In the genomic region with DNA sequence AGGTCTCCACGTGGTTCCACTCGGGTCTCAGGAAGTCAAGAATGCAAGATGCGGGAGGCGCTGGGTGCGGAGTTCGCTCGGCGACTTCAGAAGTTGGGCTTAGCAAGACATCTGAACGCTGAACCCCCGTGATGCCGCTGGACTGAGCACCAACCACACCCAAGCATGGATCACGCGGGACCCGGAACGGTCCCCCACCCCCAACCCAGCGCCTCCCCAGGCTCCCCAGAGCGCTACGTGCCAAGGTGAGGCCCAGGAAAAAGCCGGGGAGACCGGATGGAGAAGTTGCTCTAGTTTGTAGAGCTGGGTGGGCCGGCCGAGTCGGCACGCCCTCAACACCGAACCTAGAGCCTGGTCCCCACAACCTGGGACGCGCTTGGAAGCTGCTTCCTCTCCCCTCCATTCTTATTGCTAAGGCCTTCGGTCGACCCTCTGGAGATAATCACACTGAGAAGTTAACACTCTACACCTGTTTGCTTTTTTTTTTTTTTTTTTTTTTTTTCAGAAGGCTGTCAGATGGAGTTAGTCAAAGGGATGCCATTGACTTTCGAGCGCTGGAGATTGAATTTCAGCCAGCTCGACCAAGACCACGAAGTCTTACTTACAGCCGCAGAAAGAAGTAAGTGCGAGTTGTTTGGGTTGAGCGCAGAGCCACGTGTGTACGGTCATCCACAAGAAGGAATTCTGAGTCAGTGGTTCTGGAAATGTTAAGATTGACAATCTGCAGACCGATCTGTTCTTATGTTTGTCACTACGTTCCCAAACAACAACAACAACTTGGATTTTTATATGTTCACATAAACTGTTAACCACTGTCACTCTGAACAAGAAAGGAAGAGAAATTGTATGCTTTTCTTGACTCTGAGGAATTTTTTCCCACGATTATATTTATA, we compare ENCODE assay signal across 7 mouse cellular contexts. TPM values are rescaled to one million over a fixed set of nuclear protein-coding genes. Genes with fewer than 3 reads are reported as not detected.
DNase-seq lines count a peak whose midpoint lies in the region; ATAC-seq and TF ChIP-seq lines count a peak whose summit lies in the region.

Gene B3gnt2 (minus strand): TSS at position 627 of the 893 bp plus-strand sequence.

- peak within 1 kb of the TSS; percentile 73 for H3K27ac ChIP-seq in ES-Bruce4 (ENCODE audit: insufficient read depth, low read length)
- no peak within 1 kb of the TSS for H3K27ac ChIP-seq in forebrain, embryonic 11.5 days (ENCODE audit: low read depth, low read length)
- H3K27ac ChIP-seq in hindbrain, embryonic 10.5 days = peak within 1 kb of the TSS; percentile 81
- no peak within 1 kb of the TSS for H3K27ac ChIP-seq in limb, embryonic 13.5 days
- H3K27ac ChIP-seq in midbrain, embryonic 12.5 days (replicated peaks) = no peak within 1 kb of the TSS

- no peaks in the 10 kb centered on the region for H3K27me3 ChIP-seq in ES-Bruce4 (ENCODE audit: control insufficient read depth, insufficient read depth, low read length, poor library complexity, severe bottlenecking)
- peaks cover 45% of the 10 kb centered on the region for H3K27me3 ChIP-seq in forebrain, embryonic 11.5 days (ENCODE audit: control insufficient read depth, insufficient read depth, low read length)
- H3K27me3 ChIP-seq in hindbrain, embryonic 10.5 days (ENCODE audit: insufficient read depth, poor library complexity, severe bottlenecking) = peaks cover 83% of the 10 kb centered on the region
- H3K27me3 ChIP-seq in limb, embryonic 13.5 days = peaks cover 68% of the 10 kb centered on the region
- H3K27me3 ChIP-seq in midbrain, embryonic 12.5 days = peaks cover 71% of the 10 kb centered on the region

- peaks cover 5% of the 10 kb centered on the region for H3K4me1 ChIP-seq in ES-Bruce4 (ENCODE audit: control insufficient read depth, insufficient read depth, low read length)
- peaks cover 26% of the 10 kb centered on the region for H3K4me1 ChIP-seq in forebrain, embryonic 11.5 days (replicated peaks; ENCODE audit: control insufficient read depth, insufficient read depth, low read length)
- H3K4me1 ChIP-seq in hindbrain, embryonic 10.5 days (replicated peaks) = peaks cover 31% of the 10 kb centered on the region
- peaks cover 22% of the 10 kb centered on the region for H3K4me1 ChIP-seq in limb, embryonic 13.5 days
- H3K4me1 ChIP-seq in midbrain, embryonic 12.5 days = peaks cover 31% of the 10 kb centered on the region

- TF ChIP-seq CTCF in ES-Bruce4 (IDR thresholded peaks at IDR 0.05; ENCODE audit: low read depth, low read length) = no peak

- H3K9ac ChIP-seq in ES-Bruce4 (ENCODE audit: low read depth, poor library complexity, severe bottlenecking) = peak within 1 kb of the TSS; percentile 93
- peak within 1 kb of the TSS; percentile 65 for H3K9ac ChIP-seq in forebrain, embryonic 11.5 days (ENCODE audit: low read length)
- H3K9ac ChIP-seq in limb, embryonic 13.5 days = peak within 1 kb of the TSS; percentile 73
- peak within 1 kb of the TSS; percentile 62; the same call in 1 of the 2 replicates for H3K9ac ChIP-seq in midbrain, embryonic 12.5 days (replicated peaks)

- TF ChIP-seq POLR2A in ES-Bruce4 (IDR thresholded peaks at IDR 0.05; ENCODE audit: insufficient read depth, low read length) = no peak

- H3K36me3 ChIP-seq in ES-Bruce4 (ENCODE audit: control insufficient read depth, insufficient read depth, low read length, poor library complexity, severe bottlenecking) = no peaks in the 10 kb centered on the region
- no peaks in the 10 kb centered on the region for H3K36me3 ChIP-seq in forebrain, embryonic 11.5 days (ENCODE audit: control insufficient read depth, insufficient read depth, low read length)
- H3K36me3 ChIP-seq in hindbrain, embryonic 10.5 days = no peaks in the 10 kb centered on the region
- no peaks in the 10 kb centered on the region for H3K36me3 ChIP-seq in limb, embryonic 13.5 days
- no peaks in the 10 kb centered on the region for H3K36me3 ChIP-seq in midbrain, embryonic 12.5 days

- no peaks in the 10 kb centered on the region for H3K9me3 ChIP-seq in ES-Bruce4 (replicated peaks; ENCODE audit: control insufficient read depth, insufficient read depth, low read length, poor library complexity, severe bottlenecking)
- no peaks in the 10 kb centered on the region for H3K9me3 ChIP-seq in forebrain, embryonic 11.5 days (ENCODE audit: control insufficient read depth, low read length)
- H3K9me3 ChIP-seq in hindbrain, embryonic 10.5 days = no peaks in the 10 kb centered on the region
- no peaks in the 10 kb centered on the region for H3K9me3 ChIP-seq in limb, embryonic 13.5 days
- H3K9me3 ChIP-seq in midbrain, embryonic 12.5 days = no peaks in the 10 kb centered on the region

- H3K4me3 ChIP-seq in ES-Bruce4 (ENCODE audit: low read depth, low read length) = peak within 1 kb of the TSS; percentile 67
- H3K4me3 ChIP-seq in forebrain, embryonic 11.5 days (ENCODE audit: low read depth, low read length) = peak within 1 kb of the TSS; percentile 67
- peak within 1 kb of the TSS; percentile 76 for H3K4me3 ChIP-seq in hindbrain, embryonic 10.5 days
- H3K4me3 ChIP-seq in limb, embryonic 13.5 days = peak within 1 kb of the TSS; percentile 72
- peak within 1 kb of the TSS; percentile 72 for H3K4me3 ChIP-seq in midbrain, embryonic 12.5 days

- H3K4me2 ChIP-seq in forebrain, embryonic 11.5 days (ENCODE audit: low read depth, low read length, severe bottlenecking) = peak within 1 kb of the TSS; percentile 93
- H3K4me2 ChIP-seq in limb, embryonic 13.5 days (replicated peaks) = peak within 1 kb of the TSS; percentile 99
- H3K4me2 ChIP-seq in midbrain, embryonic 12.5 days (replicated peaks) = peak within 1 kb of the TSS; percentile 98

- peak; percentile 74 for DNase-seq in ZHBTc4 (ENCODE audit: low read depth, low spot score)
- DNase-seq in forebrain, embryonic 11.5 days (ENCODE audit: low spot score) = peak; percentile 65
- no peak for DNase-seq in hindbrain, embryonic 10.5 days (ENCODE audit: low spot score)
- DNase-seq in urinary bladder, adult 2 months (ENCODE audit: low spot score) = peak; percentile 55

- 5% methylated on average over 41 of the region's 41 CpGs for WGBS in forebrain, embryonic 11.5 days
- WGBS in hindbrain, embryonic 10.5 days = 5% methylated on average over 41 of the region's 41 CpGs
- WGBS in limb, embryonic 13.5 days = 4% methylated on average over 41 of the region's 41 CpGs
- 5% methylated on average over 41 of the region's 41 CpGs for WGBS in midbrain, embryonic 12.5 days

- no peak for ATAC-seq in forebrain, embryonic 11.5 days (replicated peaks; ENCODE audit: low FRiP score)
- peak; percentile 29; the same call in 1 of the 2 replicates for ATAC-seq in limb, embryonic 13.5 days (ENCODE audit: low FRiP score, low read depth)
- 0 out of 2 replicates have a peak, but pooled peaks have one; percentile 13 for ATAC-seq in midbrain, embryonic 12.5 days (ENCODE audit: low FRiP score, low read depth)

- TF ChIP-seq EP300 in ES-Bruce4 (IDR thresholded peaks at IDR 0.05; ENCODE audit: insufficient read depth, low read depth, low read length) = 0 out of 2 replicates have a peak, but pooled peaks have one; percentile 23

RNA-seq across cellular contexts. Expression of gene B3gnt2, which starts in this region (rescaled TPM):
- polyA plus RNA-seq in ES-Bruce4 (2011; ENCODE audit: insufficient read depth, insufficient read length, low read depth, missing spikeins) = 3.5 and 16.7 TPM in 2 replicates
- polyA plus RNA-seq in forebrain, embryonic 11.5 days (2014; fragmentation: Nextera tagmentation; extraction: Ambion mirVana) = 2.4 and 2.8 TPM in 2 replicates
- polyA plus RNA-seq in hindbrain, embryonic 10.5 days (2016; fragmentation: Nextera tagmentation; extraction: Ambion mirVana) = 1.2 and 2.1 TPM in 2 replicates
- 5.5 TPM in 2 replicates for polyA plus RNA-seq in limb, embryonic 13.5 days (2015; fragmentation: Nextera tagmentation; extraction: Ambion mirVana)
- 1.9 and 2.6 TPM in 2 replicates for polyA plus RNA-seq in midbrain, embryonic 12.5 days (2016; fragmentation: Nextera tagmentation; extraction: Ambion mirVana)
- 22.6 and 25.7 TPM in 2 replicates for polyA plus RNA-seq in urinary bladder, adult 2 months (2012; rRNA removed)

Comparison
In these comparisons a context has a peak if more than half of its experiments do, and no peak if none do; other contexts are left out.
1. H3K27ac ChIP-seq: peak in ES-Bruce4 (single experiment) and hindbrain, embryonic 10.5 days (single experiment); none in forebrain, embryonic 11.5 days (single experiment), limb, embryonic 13.5 days (single experiment) and midbrain, embryonic 12.5 days (single experiment).
2. Peak in every context shown above with its lines, with median percentiles within 50 percentile points of each other: H3K4me3 ChIP-seq, H3K9ac ChIP-seq and H3K4me2 ChIP-seq.